Mouse (Mus musculus) left cerebral cortex, adult 2 months (tissue): ENCODE measurements at regions not wholly inside any gene's neighbourhood (a gene's known extent, or its start where the extent isn't known, plus 50 kb on each side); places are given as distances from the start of the nearest gene placed in this dataset.

ENCODE experiments used
- DNase-seq, 2 experiments: peaks; one replicate each; pipeline ENCODE4 v3.0.0; 2021 to 2022; ENCODE audit warnings: low spot score in 2 of 2, mixed read lengths in 1 of 2; ENCODE audit errors: extremely low spot score in 1 of 2
- H3K27ac ChIP-seq: fragments of 200-600 bp; 2 replicates; pipeline ENCODE4 v1.8.1; 2022
- H3K4me3 ChIP-seq: fragments of 200-600 bp; 2 replicates; pipeline ENCODE4 v1.8.1; 2022
- CTCF ChIP-seq: fragments of 200-600 bp; IDR thresholded peaks from 2 replicates; pipeline ENCODE4 v1.8.1; 2022; ENCODE audit warnings: antibody characterized with exemption, mild to moderate bottlenecking, moderate library complexity
- intact Hi-C: fragments of 180-260 bp; cut with DNase I; formaldehyde crosslinking; loops from one replicate; pipeline ENCODE4 v1.15.1; 2025

- Histone ChIP-seq H3K4me3 (no peak overlapping the region), H3K27ac (no peak overlapping the region)
- no peak for DNase-seq
- no peak for TF ChIP-seq CTCF
- intact Hi-C loops: no loop called here
Observed at GRCm38 (mm10) chr1:76530342-76530741, 984.3 kb downstream of the Slc4a3 start.

GRCm38 (mm10) chr1:76535522-76535956 lies 979.3 kb downstream of the Epha4 start:
- TF ChIP-seq CTCF: no peak
- intact Hi-C loops: no loop called here
- DNase-seq: no peak
- Histone ChIP-seq H3K4me3 (no peak overlapping the region), H3K27ac (no peak overlapping the region)

- H3K4me3 ChIP-seq: no peak overlapping the region
- TF ChIP-seq CTCF: no peak
- intact Hi-C loops: no loop called here
- H3K27ac ChIP-seq: no peak overlapping the region
- no peak for DNase-seq
Observed at GRCm38 (mm10) chr1:76540529-76540928, 974.4 kb downstream of the Epha4 start.

- Histone ChIP-seq H3K4me3 (no peak overlapping the region), H3K27ac (no peak overlapping the region)
- no peak for DNase-seq
- TF ChIP-seq CTCF: no peak
- intact Hi-C loops: no loop called here
Observed at GRCm38 (mm10) chr1:76550876-76551275, 964.0 kb downstream of the Epha4 start.

GRCm38 (mm10) chr1:76559441-76559840 lies 955.4 kb downstream of the Epha4 start:
- no peak for DNase-seq
- no peak for TF ChIP-seq CTCF
- intact Hi-C loops: no loop called here
- no peak overlapping the region for H3K4me3 ChIP-seq
- no peak overlapping the region for H3K27ac ChIP-seq

GRCm38 (mm10) chr1:76575487-76575886 lies 939.4 kb downstream of the Epha4 start:
- no peak overlapping the region for H3K4me3 ChIP-seq
- no peak for TF ChIP-seq CTCF
- no peak for DNase-seq
- H3K27ac ChIP-seq: no peak overlapping the region
- intact Hi-C loops: no loop called here

- no peak for DNase-seq
- Histone ChIP-seq H3K27ac (no peak overlapping the region), H3K4me3 (no peak overlapping the region)
- intact Hi-C loops: no loop called here
- TF ChIP-seq CTCF: no peak
Observed at GRCm38 (mm10) chr1:76585921-76586320, 929.0 kb downstream of the Epha4 start.

GRCm38 (mm10) chr1:76625831-76626230 lies 889.1 kb downstream of the Epha4 start:
- intact Hi-C loops: no loop called here
- no peak for DNase-seq
- no peak overlapping the region for H3K27ac ChIP-seq
- no peak overlapping the region for H3K4me3 ChIP-seq
- no peak for TF ChIP-seq CTCF

- no peak overlapping the region for H3K4me3 ChIP-seq
- peak; percentile 24 for TF ChIP-seq CTCF
- intact Hi-C loops: loop anchor here (10.0 kb wide), 1 partner anchor 885 kb away; the partner anchor contains the start of gene Epha4
- DNase-seq: no peak
- H3K27ac ChIP-seq: no peak overlapping the region
Observed at GRCm38 (mm10) chr1:76629861-76630260, 885.0 kb downstream of the Epha4 start.

- intact Hi-C loops: loop anchor here (10.0 kb wide), 1 partner anchor 881 kb away; the partner anchor contains the start of gene Epha4
- no peak for TF ChIP-seq CTCF
- H3K27ac ChIP-seq: no peak overlapping the region
- H3K4me3 ChIP-seq: no peak overlapping the region
- DNase-seq: no peak
Observed at GRCm38 (mm10) chr1:76634071-76634470, 880.8 kb downstream of the Epha4 start.

GRCm38 (mm10) chr1:76637268-76638009 lies 877.4 kb downstream of the Epha4 start:
- Histone ChIP-seq H3K4me3 (no peak overlapping the region), H3K27ac (no peak overlapping the region)
- DNase-seq: no peak
- intact Hi-C loops: loop anchor here (10.0 kb wide), 1 partner anchor 877 kb away; the partner anchor contains the start of gene Epha4
- TF ChIP-seq CTCF: no peak

- intact Hi-C loops: loop anchor here (10.0 kb wide), 1 partner anchor 877 kb away; the partner anchor contains the start of gene Epha4
Observed at GRCm38 (mm10) chr1:76638010-76638400, 876.9 kb downstream of the Epha4 start.

More at GRCm38 (mm10) chr1:76638010-76638400, 876.9 kb downstream of the Epha4 start:
- TF ChIP-seq CTCF: no peak
- DNase-seq: no peak
- H3K27ac ChIP-seq: no peak overlapping the region
- H3K4me3 ChIP-seq: no peak overlapping the region
